Mouse (Mus musculus): ENCODE measurements around the gene Prkag2.
"Not testable (repeated sequence)": the region's sequence is repeated elsewhere in the genome, so short reads cannot be mapped to it uniquely, and the experiment has no call there.

The Prkag2 gene

GRCm38 (mm10) chr5:24877836-24878624, 222.4 kb downstream of the Prkag2 start:
- no peak for DNase-seq (ENCODE audit: low read depth, low spot score)

- no peak for DNase-seq (ENCODE audit: low read depth, low spot score)
Measured at GRCm38 (mm10) chr5:24876653-24877052, 223.8 kb downstream of the Prkag2 start.

GRCm38 (mm10) chr5:24874111-24874510, 226.3 kb downstream of the Prkag2 start:
- no peak for DNase-seq (ENCODE audit: low read depth, low spot score)

GRCm38 (mm10) chr5:24873221-24873620, 227.2 kb downstream of the Prkag2 start:
- no peak for DNase-seq (ENCODE audit: low read depth, low spot score)

GRCm38 (mm10) chr5:24871276-24871675, 229.2 kb downstream of the Prkag2 start:
- DNase-seq (ENCODE audit: low read depth, low spot score): no peak

- DNase-seq (ENCODE audit: low read depth, low spot score): no peak
Measured at GRCm38 (mm10) chr5:24869796-24870289, 230.6 kb downstream of the Prkag2 start.

- DNase-seq (ENCODE audit: low read depth, low spot score): no peak
Measured at GRCm38 (mm10) chr5:24863804-24864203, 236.6 kb downstream of the Prkag2 start.

GRCm38 (mm10) chr5:24861449-24861930, 239.0 kb downstream of the Prkag2 start:
- no peak for DNase-seq (ENCODE audit: low read depth, low spot score)

GRCm38 (mm10) chr5:24860635-24861448, 239.6 kb downstream of the Prkag2 start:
- no peak for DNase-seq (ENCODE audit: low read depth, low spot score)

- no peak for DNase-seq (ENCODE audit: low read depth, low spot score)
Measured at GRCm38 (mm10) chr5:24859771-24860540, 240.5 kb downstream of the Prkag2 start.

- DNase-seq (ENCODE audit: low read depth, low spot score): no peak
Measured at GRCm38 (mm10) chr5:24854827-24855600, 245.4 kb downstream of the Prkag2 start.

- no peak for DNase-seq (ENCODE audit: low read depth, low spot score)
Measured at GRCm38 (mm10) chr5:24854256-24854655, 246.2 kb downstream of the Prkag2 start.

GRCm38 (mm10) chr5:24848261-24848660, 252.2 kb downstream of the Prkag2 start:
- DNase-seq (ENCODE audit: low read depth, low spot score): not testable (repeated sequence)

GRCm38 (mm10) chr5:24843841-24844240, 256.6 kb downstream of the Prkag2 start:
- no peak for DNase-seq (ENCODE audit: low read depth, low spot score)

GRCm38 (mm10) chr5:24843103-24843475, 257.4 kb downstream of the Prkag2 start:
- DNase-seq (ENCODE audit: low read depth, low spot score): no peak

- DNase-seq (ENCODE audit: low read depth, low spot score): peak; percentile 100
Measured at GRCm38 (mm10) chr5:24842274-24843102, 258.0 kb downstream of the Prkag2 start, which contains the start of gene Rheb. Gene Rheb, minus strand, starts transcription at chr5:24842624.

GRCm38 (mm10) chr5:24841662-24842273, 258.7 kb downstream of the Prkag2 start:
- peak; percentile 17 for DNase-seq (ENCODE audit: low read depth, low spot score)

GRCm38 (mm10) chr5:24840975-24841431, 259.4 kb downstream of the Prkag2 start:
- no peak for DNase-seq (ENCODE audit: low read depth, low spot score)

GRCm38 (mm10) chr5:24834491-24834890, 266.0 kb downstream of the Prkag2 start:
- no peak for DNase-seq (ENCODE audit: low read depth, low spot score)

Data from forelimb bud, embryonic 11.5 days (tissue).